Mouse (Mus musculus): Measurements from ENCODE around the gene Eaf2. TPM values are rescaled to one million over a fixed set of nuclear protein-coding genes. Genes with fewer than 3 reads are reported as not detected.

The Eaf2 gene
- total RNA-seq, 2 experiments from 2014 or later = 1.1 to 1.2 TPM

- DNase-seq = no peak
Measured at GRCm38 (mm10) chr16:36751979-36752378, 122.8 kb downstream of the Eaf2 start.

GRCm38 (mm10) chr16:36747767-36748166 is 127.0 kb downstream of the Eaf2 start:
- no peak for DNase-seq

DNA sequence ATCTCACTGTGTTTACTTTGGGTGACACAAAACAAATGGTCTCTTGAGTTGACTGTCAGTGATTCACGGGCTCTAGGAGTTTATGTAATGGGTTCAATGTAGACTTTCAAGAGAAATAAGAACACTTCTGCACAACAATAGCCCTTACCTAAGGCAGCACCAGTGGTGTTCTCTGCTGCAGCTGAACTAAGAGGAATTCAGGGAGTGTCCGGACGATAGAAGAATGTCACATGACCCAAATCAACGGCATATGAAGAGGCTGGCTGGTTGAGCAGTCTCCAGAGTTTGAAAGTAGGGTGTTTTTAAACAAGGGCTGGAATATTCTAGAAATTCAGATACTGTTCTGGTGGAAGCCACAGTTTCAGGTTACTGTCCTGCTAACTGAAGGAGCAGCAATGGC is 127.7 kb downstream of the Eaf2 start:
- DNase-seq = no peak

- no peak for DNase-seq
Measured at GRCm38 (mm10) chr16:36743580-36743979, 131.2 kb downstream of the Eaf2 start.

Small RNA genes lying within 50 kb of the gene (microRNA-seq; reads per million reads assigned to microRNA genes)
- gene Gm22617 = 0 reads per million in 2 experiments

Other genes with a start within 250 kb of the Eaf2 start
- 1 to 10 TPM; 1.3 to 1.4 TPM for gene Cd86, start 208.9 kb downstream of the Eaf2 start, total RNA-seq (2021)
- gene Ildr1, start 181.0 kb downstream of the Eaf2 start, total RNA-seq (2021) = under 1 TPM; 0.25 TPM
- gene Slc15a2, start 90.0 kb downstream of the Eaf2 start, total RNA-seq (2021) = 10 to 100 TPM; 39.7 to 44.0 TPM
- 10 to 100 TPM; 38.9 to 39.1 TPM for gene Iqcb1, start 46.6 kb downstream of the Eaf2 start, total RNA-seq (2021)
- 10 to 100 TPM; 74.1 to 82.4 TPM for gene Golgb1, start 137 bp upstream of the Eaf2 start, total RNA-seq (2021)
- gene Hcls1, start 60.0 kb upstream of the Eaf2 start, total RNA-seq (2021) = 1 to 10 TPM; 3.2 to 4.5 TPM
- gene Fbxo40, start 115.5 kb upstream of the Eaf2 start, total RNA-seq (2021) = under 1 TPM in 1 of 2 experiments, not detected in 1; 0.07 TPM
- 1 to 10 TPM; 1.2 to 1.4 TPM for gene Polq, start 136.8 kb upstream of the Eaf2 start, total RNA-seq (2021)